Mouse (Mus musculus): Measurements from ENCODE around the gene 4930583I09Rik.

GRCm38 (mm10) chr17:64792076-64792475 is 43.8 kb downstream of the 4930583I09Rik start:
- TF ChIP-seq POLR2A (IDR thresholded peaks at IDR 0.05; ENCODE audit: insufficient read length, low read depth), result no peak
- no peak for TF ChIP-seq TCF12 (IDR thresholded peaks at IDR 0.05; ENCODE audit: insufficient read depth, poor library complexity, severe bottlenecking)
- no peak for TF ChIP-seq E2F4 (IDR thresholded peaks at IDR 0.05; ENCODE audit: insufficient read depth)
- TF ChIP-seq POLR2AphosphoS2 (IDR thresholded peaks at IDR 0.05; ENCODE audit: insufficient read length, low read depth), result no peak
- no peak for TF ChIP-seq USF1 (IDR thresholded peaks at IDR 0.05; ENCODE audit: low read depth)
- no peak for TF ChIP-seq CEBPB (IDR thresholded peaks at IDR 0.05; ENCODE audit: insufficient read depth, poor library complexity, severe bottlenecking)
- no peak for TF ChIP-seq MAX (IDR thresholded peaks at IDR 0.05; ENCODE audit: low read depth)
- no peak for TF ChIP-seq MYOD1 (IDR thresholded peaks at IDR 0.05; ENCODE audit: control insufficient read depth in 1 of 3, insufficient read length in 2 of 3, low read depth in 2 of 3)
- no peak for TF ChIP-seq MYOG (IDR thresholded peaks at IDR 0.05; ENCODE audit: control insufficient read depth in 1 of 3, insufficient read depth in 1 of 3, insufficient read length in 2 of 3, low read depth in 2 of 3)

All from myocyte (in vitro differentiated cells).